Mouse (Mus musculus): ENCODE measurements around the gene Polr2f. TPM values are rescaled to one million over a fixed set of nuclear protein-coding genes. Genes with fewer than 3 reads are reported as not detected.

Polr2f gene
- polyA plus RNA-seq (2015; fragmentation: Nextera tagmentation; extraction: Ambion mirVana), result 243 and 261 TPM in 2 replicates

- Histone ChIP-seq H3K9me3 (ENCODE audit: low read length) (no peaks in the 10 kb centered on the region), H3K36me3 (ENCODE audit: insufficient read depth, low read length) (0 out of 2 replicates have a peak, but pooled peaks cover 3% of the 10 kb centered on the region), H3K4me1 (ENCODE audit: insufficient read depth, low read depth, low read length) (no peaks in the 10 kb centered on the region), H3K27me3 (replicated peaks; ENCODE audit: insufficient read depth, low read length) (no peaks in the 10 kb centered on the region), H3K27ac (ENCODE audit: low read length) (peak within 1 kb of the TSS; percentile 34), H3K4me2 (replicated peaks; ENCODE audit: low read depth, low read length) (peak within 1 kb of the TSS; percentile 83), H3K4me3 (ENCODE audit: low read depth, low read length) (peak within 1 kb of the TSS; percentile 75), H3K9ac (replicated peaks; ENCODE audit: low read depth) (peak within 1 kb of the TSS; percentile 55)
- 1% methylated on average over 57 of the region's 57 CpGs for WGBS
- peak; percentile 89 for ATAC-seq
- no peak for TF ChIP-seq EP300 (IDR thresholded peaks at IDR 0.05)
- 0 out of 2 replicates have a peak, but pooled peaks have one; percentile 0 for TF ChIP-seq CTCF (IDR thresholded peaks at IDR 0.05)
- peak; percentile 96 for DNase-seq (ENCODE audit: low spot score)
Measured at GRCm38 (mm10) chr15:79140866-79141565, at the start of gene Polr2f, which contains the start of gene 1700088E04Rik. TSS of gene Polr2f (plus strand) at chr15:79141009. TSS of gene 1700088E04Rik (minus strand) at chr15:79141253.

- no peak overlapping the region for H3K4me2 ChIP-seq (replicated peaks; ENCODE audit: low read depth, low read length)
- TF ChIP-seq EP300 (IDR thresholded peaks at IDR 0.05), result no peak
- TF ChIP-seq CTCF (IDR thresholded peaks at IDR 0.05), result no peak
- no peak overlapping the region for H3K4me3 ChIP-seq (ENCODE audit: low read depth, low read length)
- no peak overlapping the region for H3K9ac ChIP-seq (replicated peaks; ENCODE audit: low read depth)
- DNase-seq (ENCODE audit: low spot score) (no peak), ATAC-seq (no peak)
- no peak overlapping the region for H3K27ac ChIP-seq (ENCODE audit: low read length)
- H3K9me3 ChIP-seq (ENCODE audit: low read length), result no peaks in the 10 kb centered on the region
- no peaks in the 10 kb centered on the region for H3K4me1 ChIP-seq (ENCODE audit: insufficient read depth, low read depth, low read length)
- no peaks in the 10 kb centered on the region for H3K27me3 ChIP-seq (replicated peaks; ENCODE audit: insufficient read depth, low read length)
- peaks cover 42% of the 10 kb centered on the region; the same call in 1 of the 2 replicates for H3K36me3 ChIP-seq (ENCODE audit: insufficient read depth, low read length)
- 90% methylated on average over 6 of the region's 6 CpGs for WGBS
Measured at GRCm38 (mm10) chr15:79092284-79092683, 48.5 kb upstream of the Polr2f start.

GRCm38 (mm10) chr15:79093083-79093839 is 47.5 kb upstream of the Polr2f start:
- WGBS, result 57% methylated on average over 7 of the region's 7 CpGs
- no peak for TF ChIP-seq EP300 (IDR thresholded peaks at IDR 0.05)
- peak; percentile 89 for TF ChIP-seq CTCF (IDR thresholded peaks at IDR 0.05)
- DNase-seq (ENCODE audit: low spot score) (peak; percentile 82), ATAC-seq (peak; percentile 50)
- no peak overlapping the region for H3K27ac ChIP-seq (ENCODE audit: low read length)
- no peaks in the 10 kb centered on the region for H3K27me3 ChIP-seq (replicated peaks; ENCODE audit: insufficient read depth, low read length)
- H3K4me3 ChIP-seq (ENCODE audit: low read depth, low read length), result no peak overlapping the region
- H3K9me3 ChIP-seq (ENCODE audit: low read length), result no peaks in the 10 kb centered on the region
- H3K36me3 ChIP-seq (ENCODE audit: insufficient read depth, low read length), result peaks cover 38% of the 10 kb centered on the region; the same call in 1 of the 2 replicates
- H3K4me2 ChIP-seq (replicated peaks; ENCODE audit: low read depth, low read length), result no peak overlapping the region
- no peak overlapping the region for H3K9ac ChIP-seq (replicated peaks; ENCODE audit: low read depth)
- peaks cover 6% of the 10 kb centered on the region for H3K4me1 ChIP-seq (ENCODE audit: insufficient read depth, low read depth, low read length)

DNA sequence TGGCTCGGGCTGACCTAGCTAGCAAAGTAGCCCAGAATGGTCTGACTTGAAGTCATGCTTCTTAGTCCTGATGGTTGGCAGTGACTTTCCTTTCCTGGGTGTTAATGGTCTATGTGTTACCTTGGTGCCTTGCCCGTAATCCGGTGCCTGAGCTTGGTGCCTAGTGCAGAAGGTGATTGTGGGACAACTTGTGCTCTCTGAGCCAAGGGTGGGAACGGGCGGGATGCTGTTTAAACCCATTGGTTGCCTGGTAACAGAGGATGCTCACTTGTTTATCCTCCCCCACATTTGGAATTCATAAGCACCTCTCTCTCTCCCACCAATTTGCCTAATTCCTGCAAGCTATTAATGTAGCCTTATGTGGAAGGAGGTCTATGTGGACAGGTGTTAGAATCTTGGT is 45.3 kb upstream of the Polr2f start:
- DNase-seq (ENCODE audit: low spot score) (no peak), ATAC-seq (no peak)
- Histone ChIP-seq H3K27ac (ENCODE audit: low read length) (no peak overlapping the region), H3K4me2 (replicated peaks; ENCODE audit: low read depth, low read length) (no peak overlapping the region), H3K4me3 (ENCODE audit: low read depth, low read length) (no peak overlapping the region), H3K4me1 (ENCODE audit: insufficient read depth, low read depth, low read length) (peaks cover 19% of the 10 kb centered on the region), H3K27me3 (replicated peaks; ENCODE audit: insufficient read depth, low read length) (no peaks in the 10 kb centered on the region), H3K36me3 (ENCODE audit: insufficient read depth, low read length) (peaks cover 28% of the 10 kb centered on the region; the same call in 1 of the 2 replicates), H3K9ac (replicated peaks; ENCODE audit: low read depth) (no peak overlapping the region), H3K9me3 (ENCODE audit: low read length) (no peaks in the 10 kb centered on the region)
- TF ChIP-seq EP300 (IDR thresholded peaks at IDR 0.05) (no peak), CTCF (IDR thresholded peaks at IDR 0.05) (no peak)
- WGBS, result 87% methylated on average over 5 of the region's 5 CpGs

DNA sequence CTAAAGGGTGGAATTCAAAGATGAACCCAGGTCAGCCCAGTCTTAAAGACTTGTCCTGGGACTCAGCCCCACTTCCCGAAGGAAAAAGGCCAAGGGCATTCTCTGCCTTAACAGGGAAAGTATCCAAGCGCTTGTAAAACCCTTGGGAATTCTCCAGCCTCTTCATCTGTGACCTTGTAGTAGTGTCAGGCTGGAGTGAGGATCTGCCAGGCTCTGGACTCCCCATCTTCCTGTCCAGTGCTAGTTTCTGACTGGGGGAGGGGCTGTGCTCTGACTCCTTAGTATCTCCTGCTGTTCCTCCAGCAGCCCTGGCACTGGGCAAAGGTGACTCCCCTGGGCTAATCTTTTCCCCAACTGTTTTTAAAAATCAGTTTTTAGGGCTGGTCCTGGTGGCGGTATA is 44.3 kb upstream of the Polr2f start:
- DNase-seq (ENCODE audit: low spot score), result peak; percentile 32
- TF ChIP-seq EP300 (IDR thresholded peaks at IDR 0.05) (no peak), CTCF (IDR thresholded peaks at IDR 0.05) (no peak)
- peaks cover 19% of the 10 kb centered on the region for H3K4me1 ChIP-seq (ENCODE audit: insufficient read depth, low read depth, low read length)

GRCm38 (mm10) chr15:79097135-79097534 is 43.7 kb upstream of the Polr2f start:
- no peaks in the 10 kb centered on the region for H3K27me3 ChIP-seq (replicated peaks; ENCODE audit: insufficient read depth, low read length)
- peaks cover 14% of the 10 kb centered on the region; the same call in 1 of the 2 replicates for H3K36me3 ChIP-seq (ENCODE audit: insufficient read depth, low read length)
- TF ChIP-seq CTCF (IDR thresholded peaks at IDR 0.05), result no peak
- TF ChIP-seq EP300 (IDR thresholded peaks at IDR 0.05), result no peak
- peak overlapping the region; percentile 51 for H3K27ac ChIP-seq (ENCODE audit: low read length)
- H3K4me3 ChIP-seq (ENCODE audit: low read depth, low read length), result no peak overlapping the region
- H3K9me3 ChIP-seq (ENCODE audit: low read length), result no peaks in the 10 kb centered on the region
- peak overlapping the region; percentile 20; the same call in 1 of the 2 replicates for H3K4me2 ChIP-seq (replicated peaks; ENCODE audit: low read depth, low read length)
- DNase-seq (ENCODE audit: low spot score) (peak; percentile 58), ATAC-seq (no peak)
- WGBS, result 10% methylated on average over 2 of the region's 2 CpGs
- H3K9ac ChIP-seq (replicated peaks; ENCODE audit: low read depth), result no peak overlapping the region
- H3K4me1 ChIP-seq (ENCODE audit: insufficient read depth, low read depth, low read length), result peaks cover 19% of the 10 kb centered on the region

More for the DNA sequence above, 44.3 kb upstream of the Polr2f start:
- no peak overlapping the region for H3K9ac ChIP-seq (replicated peaks; ENCODE audit: low read depth)
- H3K9me3 ChIP-seq (ENCODE audit: low read length), result no peaks in the 10 kb centered on the region
- WGBS, result 53% methylated on average over 3 of the region's 3 CpGs
- H3K27me3 ChIP-seq (replicated peaks; ENCODE audit: insufficient read depth, low read length), result no peaks in the 10 kb centered on the region
- ATAC-seq, result no peak
- no peak overlapping the region for H3K4me2 ChIP-seq (replicated peaks; ENCODE audit: low read depth, low read length)
- peak overlapping the region; percentile 51; the same call in 1 of the 2 replicates for H3K27ac ChIP-seq (ENCODE audit: low read length)
- no peak overlapping the region for H3K4me3 ChIP-seq (ENCODE audit: low read depth, low read length)
- peaks cover 19% of the 10 kb centered on the region; the same call in 1 of the 2 replicates for H3K36me3 ChIP-seq (ENCODE audit: insufficient read depth, low read length)

Measured in lung, postnatal 0 days (tissue).